Mouse (Mus musculus) liver, embryonic 14.5 days (tissue): Measurements from ENCODE around the gene Ccdc167.

Experiments used
- CTCF ChIP-seq: IDR thresholded peaks from 2 replicates; pipeline ENCODE4 v1.5.1; 2016; ENCODE audit warnings: antibody characterized with exemption, low read depth, control low read depth
- EP300 ChIP-seq: IDR thresholded peaks from 2 replicates; pipeline ENCODE4 v1.6.1; 2016; ENCODE audit warnings: antibody characterized with exemption, low read depth

DNA sequence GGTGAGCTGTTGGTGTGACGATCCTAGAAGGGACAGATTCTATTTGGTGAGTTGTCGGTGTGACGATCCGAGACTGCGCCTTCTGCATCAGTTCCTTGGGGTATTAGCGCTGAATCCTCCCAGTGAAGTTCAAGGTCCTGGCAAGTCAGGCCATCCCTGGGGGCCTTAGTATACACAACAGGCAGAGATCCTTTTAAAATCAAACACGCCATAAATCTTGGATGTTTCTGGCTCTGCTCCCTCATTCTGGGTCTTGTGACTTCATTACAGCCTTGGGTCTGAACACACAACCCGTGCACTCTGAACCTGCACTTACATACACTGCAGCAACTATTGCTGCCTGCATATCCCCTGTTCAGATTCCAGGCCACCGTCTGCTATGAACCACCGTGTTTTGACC lies 39.5 kb upstream of the Ccdc167 start:
- TF ChIP-seq CTCF: no peak
- TF ChIP-seq EP300: no peak
